Comparison of ENCODE assay signal across 25 mouse cellular contexts in the genomic region with DNA sequence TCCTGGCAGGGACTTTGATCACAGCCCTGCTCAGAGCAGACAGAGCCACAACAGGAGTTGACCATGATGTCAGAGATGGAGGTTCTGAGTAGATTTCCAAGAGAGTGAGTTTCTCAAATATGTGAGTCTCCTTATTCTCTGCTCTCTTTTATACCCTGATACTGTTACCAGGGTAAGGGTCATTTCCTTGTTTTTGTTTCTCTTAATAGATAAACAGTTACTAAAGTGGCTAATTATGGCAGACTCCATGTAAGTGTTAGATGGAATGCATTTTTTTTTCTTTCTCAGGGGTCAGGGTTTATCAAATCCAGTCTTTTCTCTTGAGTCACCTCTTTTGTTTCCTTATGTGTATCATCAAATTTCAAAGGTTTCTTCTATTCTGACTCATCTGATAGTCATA. TPM values are rescaled to one million over a fixed set of nuclear protein-coding genes. Genes with fewer than 3 reads are reported as not detected.
"Had no signal": no experiment of that assay in that cellular context is flagged by ENCODE, and none has a peak within 500 bp of the region (broad histone marks: within the 10 kb centered on the region; RNA-seq: fewer than 3 reads in every experiment).

Gene Krtap4-16 (minus strand): TSS at position 101 of the 400 bp plus-strand sequence.

- H3K36me3 ChIP-seq: neural tube, embryonic 13.5 days; neural tube, embryonic 15.5 days had no signal

- H3K27ac ChIP-seq: neural tube, embryonic 13.5 days; neural tube, embryonic 15.5 days had no signal

- DNase-seq: lung, adult 18-20 months; lung, embryonic 14.5 days; lung, postnatal 10 days; lung, postnatal 4 days; retina, postnatal 1 day; right cerebral cortex, adult 18-20 months; right cerebral cortex, postnatal 25 days; right cerebral cortex, postnatal 4 days; spleen, adult 18-20 months; thymus, adult 18-20 months; thymus, postnatal 14 days; thymus, postnatal 36 days had no signal

- H3K9ac ChIP-seq: lung, embryonic 14.5 days; neural tube, embryonic 13.5 days; neural tube, embryonic 15.5 days had no signal

- ATAC-seq: midbrain, embryonic 16.5 days had no signal

- H3K4me3 ChIP-seq: myocyte; neural tube, embryonic 13.5 days; neural tube, embryonic 15.5 days had no signal

- H3K9me3 ChIP-seq: neural tube, embryonic 13.5 days; neural tube, embryonic 15.5 days had no signal

- H3K4me2 ChIP-seq: lung, embryonic 14.5 days; midbrain, embryonic 11.5 days; neural tube, embryonic 13.5 days; neural tube, embryonic 15.5 days had no signal

- H3K4me1 ChIP-seq: neural tube, embryonic 13.5 days; neural tube, embryonic 15.5 days had no signal

- H3K27me3 ChIP-seq: neural tube, embryonic 13.5 days; neural tube, embryonic 15.5 days had no signal

RNA-seq across cellular contexts. Expression of gene Krtap4-16, which starts in this region (rescaled TPM):
- total RNA-seq: megakaryocyte, adult 5-6 weeks; megakaryocyte-erythroid progenitor cell, adult 5-6 weeks had no signal
- polyA plus RNA-seq: liver, embryonic 16.5 days; lung, embryonic 14.5 days; lung, embryonic 16.5 days; midbrain, embryonic 11.5 days; midbrain, embryonic 16.5 days; myocyte; neural tube, embryonic 11.5 days; neural tube, embryonic 13.5 days; neural tube, embryonic 15.5 days; stomach, embryonic 14.5 days; stomach, embryonic 16.5 days; thymus, postnatal 0 days had no signal
